Mouse (Mus musculus) adrenal gland (tissue): Measurements from ENCODE around the gene Nmt1.

Experiments
- intact Hi-C: fragments of 180-260 bp; cut with DNase I; formaldehyde crosslinking; loops from one replicate; pipeline ENCODE4 v1.15.1; 2025
- long read RNA-seq, 2 experiments: library from polyadenylated mRNA; unstranded; transcript quantifications; one replicate each; pipeline ENCODE4 v2.0.0; 2020; ENCODE audit warnings: borderline replicate concordance in 1 of 2; ENCODE audit not compliant: insufficient replicate concordance in 1 of 2

Gene Nmt1
- long read RNA-seq, experiment 1, full-length matches to known transcripts: 14 of 26 reads
- long read RNA-seq, experiment 1, partial matches to known transcripts: 5 of 26 reads
- long read RNA-seq, experiment 1, other reads (novel, unspliced or antisense): 7 of 26 reads
- long read RNA-seq, experiment 2, full-length matches to known transcripts: 10 of 17 reads
- long read RNA-seq, experiment 2, partial matches to known transcripts: 2 of 17 reads
- long read RNA-seq, experiment 2, other reads (novel, unspliced or antisense): 5 of 17 reads

- intact Hi-C loops: no loop called here
These were observed at the start of gene Nmt1, which contains the start of gene Dcakd for GRCm38 (mm10) chr11:103028176-103028891. Gene Nmt1 (plus strand): TSS chr11:103028190. Gene Dcakd (minus strand): TSS chr11:103028333.

DNA sequence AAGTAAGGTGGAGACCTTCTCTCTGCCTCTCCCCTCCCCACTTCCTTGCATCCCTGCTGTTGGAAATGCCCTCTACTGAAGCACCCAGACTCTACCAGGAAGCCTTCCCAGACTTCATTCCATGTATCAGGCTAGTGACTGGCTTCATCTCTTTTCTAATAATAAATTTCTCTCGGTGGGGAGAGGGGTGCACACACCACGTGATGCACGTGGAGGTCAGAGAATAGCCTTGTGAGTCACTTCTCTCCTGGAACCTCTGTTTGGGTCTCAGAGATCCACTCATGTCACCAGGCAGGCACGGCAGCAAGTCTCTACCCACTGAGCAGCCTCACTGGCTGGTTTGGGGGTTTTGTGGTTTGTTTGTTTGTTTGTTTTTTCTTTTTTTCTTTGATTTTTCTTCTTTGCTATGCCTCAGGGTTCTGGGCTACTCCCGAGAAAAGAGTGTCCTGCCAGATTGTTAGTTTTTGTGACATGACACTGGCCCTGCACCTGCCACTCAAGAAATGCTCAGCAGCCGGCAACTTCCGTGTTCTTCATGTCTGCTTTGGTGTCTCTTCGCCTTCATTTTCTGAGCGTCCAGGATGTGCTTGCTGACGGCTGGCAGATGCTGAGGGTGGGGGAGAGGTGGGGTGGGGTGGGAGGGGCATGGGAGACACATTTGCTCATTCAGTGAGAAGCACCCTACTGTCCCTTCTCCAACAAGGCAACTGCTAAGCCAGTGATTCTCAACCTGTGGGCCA lies 46.7 kb upstream of the Nmt1 start:
- intact Hi-C loops: no loop called here

- intact Hi-C loops: no loop called here
These were observed 43.9 kb upstream of the Nmt1 start for GRCm38 (mm10) chr11:102984086-102984485.

DNA sequence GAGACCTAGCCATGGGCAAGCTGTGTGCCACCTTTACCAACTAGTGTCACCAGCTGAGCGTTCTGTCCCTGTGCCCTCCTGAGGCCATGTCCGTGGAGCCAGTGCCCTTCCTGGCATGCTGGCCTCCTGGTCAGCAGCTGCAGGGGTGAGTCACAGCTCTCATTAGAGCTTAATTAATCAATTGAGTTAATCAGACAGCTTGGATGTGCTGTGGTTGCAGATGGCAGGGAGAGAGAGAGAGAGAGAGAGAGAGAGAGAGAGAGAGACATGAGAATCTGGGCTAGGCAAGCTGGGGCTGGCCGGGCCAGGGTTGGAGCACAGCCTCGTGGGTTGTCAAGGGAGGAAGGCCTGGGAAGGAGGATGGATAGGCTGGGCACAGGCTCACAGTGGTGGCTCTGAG lies 43.4 kb upstream of the Nmt1 start:
- intact Hi-C loops: no loop called here

- intact Hi-C loops: no loop called here
These were observed 42.8 kb upstream of the Nmt1 start for GRCm38 (mm10) chr11:102985160-102985559.

DNA sequence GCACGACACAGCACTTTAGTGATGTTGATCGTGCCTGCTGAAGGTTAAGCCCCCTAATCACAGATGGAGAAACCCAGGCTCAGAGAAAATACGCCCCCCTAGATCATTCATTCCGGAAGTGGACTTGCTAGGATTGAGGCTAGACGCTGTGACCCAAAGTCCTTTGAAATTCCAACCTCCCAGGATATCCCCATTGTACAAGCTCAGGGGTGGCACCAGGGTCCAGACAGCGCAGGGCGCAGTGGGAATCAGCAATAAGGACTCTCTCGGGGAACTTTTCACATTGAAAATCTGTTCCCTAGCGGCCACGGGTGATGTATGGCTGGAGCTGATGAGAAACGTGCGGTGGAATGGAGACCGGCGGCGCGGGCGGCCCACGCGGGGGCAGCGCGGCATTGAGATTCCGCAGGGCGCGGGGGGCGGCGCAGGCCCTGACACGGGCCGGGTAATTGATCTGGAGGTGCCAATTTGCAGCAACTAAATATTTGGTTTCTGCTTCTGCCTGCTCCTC lies 38.3 kb upstream of the Nmt1 start:
- intact Hi-C loops: loop anchor here (5.0 kb wide), 2 partner anchors 42 to 217 kb away; partner anchors contain the start of gene C1ql1

DNA sequence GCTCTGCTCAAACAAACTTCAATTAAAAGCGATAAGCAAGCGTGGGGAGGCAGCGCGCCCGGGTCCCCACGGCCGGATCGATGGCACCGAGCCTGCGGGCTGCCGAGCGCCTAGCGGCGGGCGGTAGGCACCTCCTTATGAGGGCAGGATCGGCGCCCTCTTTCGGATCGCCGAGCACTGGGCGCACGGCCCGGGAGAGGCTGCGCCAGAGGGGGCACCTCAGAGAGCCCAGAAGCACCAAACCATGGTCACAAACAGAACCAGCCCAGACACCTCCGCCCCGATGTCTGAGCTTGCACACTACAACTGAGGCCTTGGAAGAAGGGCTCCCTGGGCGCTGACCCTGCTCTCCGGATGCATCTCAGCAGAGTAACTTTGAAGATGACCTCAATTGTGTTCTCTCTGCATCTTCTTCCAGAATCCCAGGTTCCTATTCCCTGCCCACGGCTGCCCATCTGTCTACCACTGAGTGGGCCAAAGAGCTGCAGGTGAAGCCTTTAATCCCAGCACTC lies 37.8 kb upstream of the Nmt1 start:
- intact Hi-C loops: loop anchor here (5.0 kb wide), 2 partner anchors 43 to 218 kb away; partner anchors contain the start of gene C1ql1

DNA sequence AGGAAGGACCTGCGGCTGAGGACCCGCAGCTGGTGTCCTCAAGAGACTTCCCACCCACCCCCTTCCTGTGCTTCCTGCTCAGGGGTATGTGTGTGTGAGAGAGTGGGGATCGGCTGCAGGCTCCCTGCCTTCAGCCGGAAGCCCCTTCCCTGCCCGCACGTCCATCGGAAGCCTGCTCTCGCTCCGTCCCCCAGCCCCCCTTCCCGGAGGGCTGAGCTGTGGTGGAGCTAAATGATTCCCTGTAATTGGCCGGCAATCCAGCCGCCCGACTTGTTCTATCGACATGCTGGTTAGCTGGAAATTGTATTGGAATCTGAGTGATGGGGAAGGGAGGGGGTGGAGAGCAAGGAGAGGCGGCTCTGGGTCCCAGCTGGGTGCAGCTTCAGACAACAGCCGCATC lies 36.3 kb upstream of the Nmt1 start:
- intact Hi-C loops: loop anchor here (2.0 to 5.0 kb wide), 3 partner anchors 44 to 219 kb away; partner anchors contain the start of genes C1ql1 and Gfap

DNA sequence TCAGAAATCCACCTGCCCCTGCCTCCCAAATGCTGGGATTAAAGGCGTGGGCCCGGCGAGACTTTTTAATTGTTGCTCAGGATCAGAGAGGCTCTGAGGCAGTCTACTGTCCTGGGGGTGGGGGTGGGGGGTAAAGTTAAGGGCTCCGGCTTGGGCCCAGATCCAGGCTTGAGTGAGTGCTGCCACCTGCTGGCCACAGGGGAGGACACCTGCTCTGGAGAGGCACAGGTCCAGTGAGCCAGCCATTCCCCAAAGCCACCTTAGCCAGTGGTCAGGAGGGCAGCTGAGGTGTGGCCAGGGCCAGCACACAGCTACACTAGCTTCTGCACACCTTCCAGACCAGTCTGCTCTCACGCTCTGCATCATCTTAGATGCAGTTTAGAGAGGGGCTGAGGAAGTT lies 35.0 kb upstream of the Nmt1 start:
- intact Hi-C loops: loop anchor here (2.0 to 5.0 kb wide), 3 partner anchors 46 to 221 kb away; partner anchors contain the start of genes C1ql1 and Gfap

DNA sequence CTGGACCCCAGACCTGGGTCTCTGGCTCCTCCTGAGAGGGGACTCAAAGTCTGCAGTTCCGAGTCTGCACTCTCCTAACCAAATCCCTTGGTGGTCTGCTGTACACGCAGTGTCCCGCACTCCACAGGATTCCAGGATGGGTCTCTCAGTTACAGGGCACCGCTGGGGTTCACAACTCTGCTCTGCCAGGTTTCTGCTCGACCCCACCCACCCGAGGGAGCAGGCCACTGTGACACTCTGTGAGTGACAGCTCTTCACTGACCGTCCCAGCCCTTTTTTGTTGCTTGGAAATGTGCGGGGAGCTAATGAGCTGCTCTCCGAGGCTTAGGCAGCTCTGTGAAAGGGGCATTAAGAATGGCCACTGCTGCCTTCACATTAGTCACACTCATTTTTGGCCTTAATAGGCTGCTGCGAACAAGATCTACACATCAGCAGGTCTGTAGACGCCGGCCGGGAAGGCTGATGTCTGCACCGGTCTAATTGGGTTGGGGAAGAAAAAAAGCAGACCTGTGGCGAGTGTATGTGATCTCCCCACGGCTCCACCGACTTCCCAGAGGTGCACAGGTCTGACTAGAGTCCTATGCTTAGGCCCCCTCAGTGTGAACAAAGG lies 34.5 kb upstream of the Nmt1 start:
- intact Hi-C loops: loop anchor here (2.0 to 5.0 kb wide), 3 partner anchors 46 to 221 kb away; partner anchors contain the start of genes C1ql1 and Gfap

GRCm38 (mm10) chr11:102994952-102995351 lies 33.0 kb upstream of the Nmt1 start:
- intact Hi-C loops: loop anchor here (5.0 kb wide), 3 partner anchors 48 to 223 kb away; partner anchors contain the start of gene C1ql1

DNA sequence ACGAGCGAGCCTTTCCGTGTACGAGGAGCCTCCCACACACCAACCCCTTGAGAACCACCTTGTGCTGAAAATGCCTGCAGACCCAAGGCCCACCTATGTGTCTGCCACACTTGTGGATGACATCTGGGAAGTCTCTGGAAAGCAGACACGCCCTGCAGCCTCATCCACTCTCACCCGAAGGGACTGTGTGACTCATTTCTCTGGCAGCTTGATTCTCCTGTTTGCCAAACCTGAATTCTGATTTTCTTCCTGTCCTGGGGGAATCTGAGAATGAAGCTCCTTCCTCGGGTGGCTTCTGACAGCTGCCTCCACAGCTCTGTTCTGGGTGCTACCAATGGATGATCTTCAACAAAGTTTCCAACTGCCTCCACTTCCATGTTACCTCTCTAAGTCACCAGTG lies 31.6 kb upstream of the Nmt1 start:
- intact Hi-C loops: loop anchor here (5.0 kb wide), 1 partner anchor 56 kb away; no protein-coding TSS in a partner anchor

- intact Hi-C loops: loop anchor here (5.0 kb wide), 1 partner anchor 55 kb away; no protein-coding TSS in a partner anchor
These were observed 30.8 kb upstream of the Nmt1 start for GRCm38 (mm10) chr11:102996991-102997770.

GRCm38 (mm10) chr11:102998254-102998576 lies 29.8 kb upstream of the Nmt1 start:
- intact Hi-C loops: loop anchor here (5.0 kb wide), 1 partner anchor 54 kb away; no protein-coding TSS in a partner anchor

DNA sequence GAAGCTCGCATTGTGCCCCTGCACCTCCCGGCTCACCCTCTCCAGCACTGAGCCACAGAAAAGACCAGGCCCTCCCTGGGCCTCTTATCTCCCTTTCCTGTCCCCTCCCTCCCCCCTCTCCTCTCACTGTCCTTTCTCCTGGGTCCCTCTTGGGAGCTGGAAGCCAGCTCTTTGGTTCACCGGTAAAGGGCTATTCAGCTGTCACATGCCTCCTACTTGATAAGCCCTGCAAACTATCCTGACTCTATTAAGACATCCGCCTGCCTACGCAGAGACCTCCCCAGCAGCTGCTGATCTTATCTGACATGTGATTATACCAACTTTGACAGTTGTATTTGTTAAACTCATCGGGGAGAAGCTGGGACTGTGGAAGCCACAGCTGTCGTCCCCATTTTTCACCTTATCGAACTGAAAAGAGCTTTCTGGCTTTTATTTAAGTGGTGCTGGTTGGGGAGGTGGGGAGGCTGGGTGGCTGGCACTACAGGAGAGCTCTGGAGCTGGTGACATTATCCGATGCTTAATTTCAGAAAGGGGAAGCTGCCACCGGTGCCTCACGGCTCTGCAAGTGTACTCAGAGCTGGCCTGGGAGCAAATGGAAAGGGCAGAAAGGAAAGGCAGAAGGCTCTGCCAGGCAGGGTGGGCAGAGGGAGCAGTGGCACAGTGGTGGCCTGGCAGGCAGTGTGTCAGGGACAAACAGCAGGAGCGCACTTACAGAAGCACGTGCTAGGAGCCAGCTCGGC lies 29.2 kb upstream of the Nmt1 start:
- intact Hi-C loops: loop anchor here (5.0 kb wide), 1 partner anchor 54 kb away; no protein-coding TSS in a partner anchor

GRCm38 (mm10) chr11:102999317-102999970 lies 28.5 kb upstream of the Nmt1 start:
- intact Hi-C loops: loop anchor here (5.0 kb wide), 1 partner anchor 53 kb away; no protein-coding TSS in a partner anchor

GRCm38 (mm10) chr11:103000111-103000510 lies 27.9 kb upstream of the Nmt1 start:
- intact Hi-C loops: no loop called here

GRCm38 (mm10) chr11:103001063-103001462 lies 26.9 kb upstream of the Nmt1 start:
- intact Hi-C loops: no loop called here
